Mouse (Mus musculus) lung, embryonic 14.5 days (tissue): ENCODE measurements around the gene Kif4. TPM values are rescaled to one million over a fixed set of nuclear protein-coding genes. Genes with fewer than 3 reads are reported as not detected.

Experiments used
- ATAC-seq: fragments of 200-750 bp; cut with Nextera tagmentation; 2 replicates; pipeline ENCODE4 v1.8.0; 2017; ENCODE audit warnings: mild to moderate bottlenecking, moderate TSS enrichment, moderate library complexity; ENCODE audit not compliant: insufficient read depth
- DNase-seq: peaks from one replicate; pipeline ENCODE4 v3.0.0-alpha.2; 2015
- H3K27ac ChIP-seq: fragments of 300-500 bp; sonication (generic); 2 replicates; pipeline ENCODE4 v1.5.1; 2014; ENCODE audit warnings: low read depth, mild to moderate bottlenecking, moderate library complexity
- H3K27me3 ChIP-seq: fragments of 300-500 bp; sonication (generic); 2 replicates; pipeline ENCODE4 v1.6.1; 2014; ENCODE audit warnings: low read length, control low read depth; ENCODE audit not compliant: insufficient read depth
- H3K36me3 ChIP-seq: fragments of 300-500 bp; sonication (generic); 2 replicates; pipeline ENCODE4 v1.6.1; 2014; ENCODE audit warnings: control low read depth; ENCODE audit not compliant: insufficient read depth
- H3K4me1 ChIP-seq: fragments of 300-500 bp; sonication (generic); 2 replicates; pipeline ENCODE4 v1.6.1; 2014; ENCODE audit warnings: antibody characterized with exemption, control low read depth; ENCODE audit not compliant: insufficient read depth
- H3K4me2 ChIP-seq: fragments of 300-500 bp; sonication (generic); 2 replicates; pipeline ENCODE4 v1.6.1; 2014; ENCODE audit warnings: mild to moderate bottlenecking
- H3K4me3 ChIP-seq: fragments of 300-500 bp; sonication (generic); 2 replicates; pipeline ENCODE4 v1.5.1; 2014; ENCODE audit warnings: low read depth, low read length
- H3K9ac ChIP-seq: fragments of 300-500 bp; sonication (generic); 2 replicates; pipeline ENCODE4 v1.6.1; 2014
- H3K9me3 ChIP-seq: fragments of 300-500 bp; sonication (generic); 2 replicates; pipeline ENCODE4 v1.6.1; 2016; ENCODE audit warnings: low read depth, low read length, control low read depth
- CTCF ChIP-seq: IDR thresholded peaks from 2 replicates; pipeline ENCODE4 v1.5.1; 2016; ENCODE audit warnings: antibody characterized with exemption, low read depth
- WGBS: fragments of 180-500 bp; shearing (Covaris S2); extraction: QIAGEN DNeasy Blood & Tissue Kit; methylation state at CpG from one replicate; pipeline ENCODE4 v1.1.7; 2014; 5-methylcytosine and 5-hydroxymethylcytosine counted together
- polyA plus RNA-seq: library from polyadenylated mRNA; unstranded; fragments of >200 nt; fragmentation: Nextera tagmentation; extraction: Ambion mirVana; gene quantifications from 2 replicates; pipeline ENCODE4 v1.2.1, GENCODE M21; 2014

Gene Kif4
- polyA plus RNA-seq, 1 experiment from 2014 or later: 45.0 TPM

GRCm38 (mm10) chrX:100686527-100686926, 61.0 kb downstream of the Kif4 start:
- Histone ChIP-seq H3K4me3 (no peak overlapping the region), H3K9me3 (no peaks in the 10 kb centered on the region), H3K27me3 (no peaks in the 10 kb centered on the region), H3K9ac (no peak overlapping the region), H3K27ac (no peak overlapping the region), H3K36me3 (peaks cover 22% of the 10 kb centered on the region), H3K4me1 (no peaks in the 10 kb centered on the region), H3K4me2 (no peak overlapping the region)
- ATAC-seq (no peak), DNase-seq (peak; percentile 30)
- TF ChIP-seq CTCF: no peak
- WGBS: 27% methylated on average over 3 of the region's 3 CpGs

GRCm38 (mm10) chrX:100687360-100688032, 62.0 kb downstream of the Kif4 start:
- H3K9ac ChIP-seq: no peak overlapping the region
- no peak overlapping the region for H3K4me2 ChIP-seq
- 70% methylated on average over 6 of the region's 6 CpGs for WGBS
- no peak for TF ChIP-seq CTCF
- H3K9me3 ChIP-seq: no peaks in the 10 kb centered on the region
- H3K4me1 ChIP-seq: no peaks in the 10 kb centered on the region
- no peak overlapping the region for H3K27ac ChIP-seq
- no peaks in the 10 kb centered on the region for H3K27me3 ChIP-seq
- peaks cover 24% of the 10 kb centered on the region for H3K36me3 ChIP-seq
- no peak; the same call in 1 of the 2 replicates for ATAC-seq
- DNase-seq: peak; percentile 48
- no peak overlapping the region for H3K4me3 ChIP-seq

GRCm38 (mm10) chrX:100688033-100688370, 62.5 kb downstream of the Kif4 start:
- no peaks in the 10 kb centered on the region for H3K9me3 ChIP-seq
- no peak for DNase-seq
- H3K27ac ChIP-seq: no peak overlapping the region
- no peak for TF ChIP-seq CTCF
- no peak overlapping the region for H3K4me2 ChIP-seq
- no peak overlapping the region for H3K9ac ChIP-seq
- H3K4me1 ChIP-seq: no peaks in the 10 kb centered on the region
- H3K27me3 ChIP-seq: no peaks in the 10 kb centered on the region
- 75% methylated on average over 5 of the region's 5 CpGs for WGBS
- H3K36me3 ChIP-seq: peaks cover 28% of the 10 kb centered on the region
- ATAC-seq: no peak
- no peak overlapping the region for H3K4me3 ChIP-seq

GRCm38 (mm10) chrX:100696776-100697175, 71.2 kb downstream of the Kif4 start:
- peaks cover 44% of the 10 kb centered on the region for H3K36me3 ChIP-seq
- WGBS: 94% methylated on average over 4 of the region's 4 CpGs
- no peak overlapping the region for H3K4me2 ChIP-seq
- no peaks in the 10 kb centered on the region for H3K4me1 ChIP-seq
- H3K27me3 ChIP-seq: no peaks in the 10 kb centered on the region
- H3K9me3 ChIP-seq: no peaks in the 10 kb centered on the region
- no peak overlapping the region for H3K9ac ChIP-seq
- H3K27ac ChIP-seq: no peak overlapping the region
- TF ChIP-seq CTCF: no peak
- ATAC-seq (no peak), DNase-seq (no peak)
- H3K4me3 ChIP-seq: no peak overlapping the region

- Histone ChIP-seq H3K9me3 (no peaks in the 10 kb centered on the region), H3K27me3 (no peaks in the 10 kb centered on the region)
- 86% methylated on average over 6 of the region's 6 CpGs for WGBS
Measured at GRCm38 (mm10) chrX:100708032-100708431, 82.5 kb downstream of the Kif4 start.

GRCm38 (mm10) chrX:100716173-100716572, 90.6 kb downstream of the Kif4 start:
- no peaks in the 10 kb centered on the region for H3K4me1 ChIP-seq
- no peak for TF ChIP-seq CTCF
- peaks cover 78% of the 10 kb centered on the region for H3K36me3 ChIP-seq

More at GRCm38 (mm10) chrX:100708032-100708431, 82.5 kb downstream of the Kif4 start:
- Histone ChIP-seq H3K36me3 (peaks cover 34% of the 10 kb centered on the region), H3K4me1 (no peaks in the 10 kb centered on the region), H3K4me3 (no peak overlapping the region), H3K9ac (no peak overlapping the region), H3K27ac (no peak overlapping the region), H3K4me2 (no peak overlapping the region)
- no peak for TF ChIP-seq CTCF
- ATAC-seq (no peak), DNase-seq (no peak)

GRCm38 (mm10) chrX:100728947-100729346, 103.4 kb downstream of the Kif4 start:
- no peak overlapping the region for H3K27ac ChIP-seq
- ATAC-seq (peak; percentile 20; the same call in 1 of the 2 replicates), DNase-seq (peak; percentile 63)
- H3K4me1 ChIP-seq: no peaks in the 10 kb centered on the region
- H3K9me3 ChIP-seq: no peaks in the 10 kb centered on the region
- H3K4me2 ChIP-seq: no peak overlapping the region
- no peaks in the 10 kb centered on the region for H3K27me3 ChIP-seq
- no peak overlapping the region for H3K9ac ChIP-seq
- peaks cover 28% of the 10 kb centered on the region for H3K36me3 ChIP-seq
- no peak overlapping the region for H3K4me3 ChIP-seq
- 13% methylated on average over 1 of the region's 1 CpGs for WGBS
- no peak for TF ChIP-seq CTCF

More at GRCm38 (mm10) chrX:100716173-100716572, 90.6 kb downstream of the Kif4 start:
- H3K27ac ChIP-seq: no peak overlapping the region
- H3K9me3 ChIP-seq: no peaks in the 10 kb centered on the region
- no peaks in the 10 kb centered on the region for H3K27me3 ChIP-seq
- H3K4me2 ChIP-seq: no peak overlapping the region
- H3K9ac ChIP-seq: no peak overlapping the region
- H3K4me3 ChIP-seq: no peak overlapping the region
- 95% methylated on average over 6 of the region's 6 CpGs for WGBS
- no peak for ATAC-seq
- DNase-seq: no peak
